Mouse (Mus musculus) activated CD4-positive, CD25-positive, alpha-beta regulatory T cell, adult 9 weeks (primary cell): ENCODE data around the gene 1700029H14Rik. TPM values are rescaled to one million over a fixed set of nuclear protein-coding genes. Genes with fewer than 3 reads are reported as not detected.

Experiments used
- polyA plus RNA-seq: library from polyadenylated mRNA; unstranded; fragments of 100-300 nt; shearing (Covaris generic); gene quantifications from one replicate; pipeline ENCODE4 v1.2.1, GENCODE M21; 2017

1700029H14Rik gene
- not detected for polyA plus RNA-seq

DNA sequence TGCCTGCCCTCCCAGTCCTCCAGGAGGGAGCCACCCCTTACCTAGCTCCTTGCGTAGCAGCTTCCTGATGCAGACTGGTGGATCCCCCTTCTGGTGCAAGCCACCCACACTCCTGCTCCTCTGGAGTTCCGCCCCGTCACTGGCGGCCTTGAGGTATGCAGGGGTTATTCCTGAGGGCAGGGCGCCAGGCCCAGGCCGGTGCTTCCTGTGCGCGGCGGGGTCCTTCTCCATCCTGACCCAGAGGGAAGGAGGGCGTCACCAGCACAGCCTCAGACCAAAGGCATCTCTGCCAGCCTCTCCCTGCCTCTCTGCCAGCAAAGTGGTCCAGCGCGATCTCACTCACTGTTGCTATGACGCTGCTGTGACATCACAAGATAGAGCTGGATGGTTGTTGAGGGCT is at the start of gene 1700029H14Rik:
1700029H14Rik (minus strand) TSS at position 344 of the 400 bp plus-strand sequence.

Other genes starting within 250 kb of the 1700029H14Rik start
- 45.8 TPM for gene Tfdp1, start 223.7 kb downstream of the 1700029H14Rik start, polyA plus RNA-seq
- gene Atp4b, start 165.6 kb downstream of the 1700029H14Rik start, polyA plus RNA-seq, result not detected
- gene Grk1, start 157.4 kb downstream of the 1700029H14Rik start, polyA plus RNA-seq, result not detected
- not detected for gene Tmem255b, start 127.3 kb downstream of the 1700029H14Rik start, polyA plus RNA-seq
- gene Gas6, start 68.0 kb downstream of the 1700029H14Rik start, polyA plus RNA-seq, result not detected
- 208 TPM for gene Rasa3, start 115.1 kb upstream of the 1700029H14Rik start, polyA plus RNA-seq
- not detected for gene Cfap97d2, start 143.4 kb upstream of the 1700029H14Rik start, polyA plus RNA-seq
- 28.8 TPM for gene Cdc16, start 195.2 kb upstream of the 1700029H14Rik start, polyA plus RNA-seq
- 30.8 TPM for gene Upf3a, start 223.2 kb upstream of the 1700029H14Rik start, polyA plus RNA-seq